Mouse (Mus musculus) stomach, postnatal 0 days (tissue): Measurements from ENCODE around the gene 9530077C05Rik. TPM values are rescaled to one million over a fixed set of nuclear protein-coding genes. Genes with fewer than 3 reads are reported as not detected.
A peak's percentile ranks its signal among the peaks of the same experiment; 100 is the strongest.

Source experiments
- ATAC-seq: fragments of 200-750 bp; cut with Nextera tagmentation; 2 replicates; pipeline ENCODE4 v1.8.0; 2017; ENCODE audit not compliant: low FRiP score, low TSS enrichment
- DNase-seq: peaks from one replicate; pipeline ENCODE4 v3.0.0-alpha.2; 2016; ENCODE audit warnings: low spot score
- H3K27ac ChIP-seq: fragments of 300-500 bp; sonication (generic); replicated peaks from 2 replicates; pipeline ENCODE4 v1.5.1; 2014; ENCODE audit warnings: mild to moderate bottlenecking, control low read depth
- H3K27me3 ChIP-seq: fragments of 300-500 bp; sonication (generic); 2 replicates; pipeline ENCODE4 v1.6.1; 2014; ENCODE audit warnings: low read length; ENCODE audit not compliant: control insufficient read depth, insufficient read depth
- H3K36me3 ChIP-seq: fragments of 300-500 bp; sonication (generic); 2 replicates; pipeline ENCODE4 v1.6.1; 2014; ENCODE audit warnings: low read length, mixed read lengths; ENCODE audit not compliant: control insufficient read depth, insufficient read depth
- H3K4me1 ChIP-seq: fragments of 300-500 bp; sonication (generic); replicated peaks from 2 replicates; pipeline ENCODE4 v1.6.1; 2014; ENCODE audit warnings: antibody characterized with exemption; ENCODE audit not compliant: control insufficient read depth, insufficient read depth
- H3K4me2 ChIP-seq: fragments of 300-500 bp; sonication (generic); replicated peaks from 2 replicates; pipeline ENCODE4 v1.6.1; 2014; ENCODE audit warnings: low read depth, mild to moderate bottlenecking, control low read depth, moderate library complexity
- H3K4me3 ChIP-seq: fragments of 300-500 bp; sonication (generic); 2 replicates; pipeline ENCODE4 v1.5.1; 2014; ENCODE audit warnings: low read depth, low read length, control low read depth
- H3K9ac ChIP-seq: fragments of 300-500 bp; sonication (generic); 2 replicates; pipeline ENCODE4 v1.6.1; 2014; ENCODE audit warnings: mild to moderate bottlenecking, low read length, control low read depth, mixed read lengths
- H3K9me3 ChIP-seq: fragments of 300-500 bp; sonication (generic); 2 replicates; pipeline ENCODE4 v1.6.1; 2016; ENCODE audit warnings: low read length; ENCODE audit not compliant: control insufficient read depth
- CTCF ChIP-seq: IDR thresholded peaks from 2 replicates; pipeline ENCODE4 v1.5.1; 2016; ENCODE audit warnings: antibody characterized with exemption, low read depth, mild to moderate bottlenecking, moderate library complexity
- EP300 ChIP-seq: optimal IDR thresholded peaks from 2 replicates; pipeline ENCODE3; 2016; ENCODE audit warnings: antibody characterized with exemption
- whole genome bisulfite sequencing: fragments of 180-500 bp; shearing (Covaris S2); extraction: QIAGEN DNeasy Blood & Tissue Kit; methylation state at CpG from one replicate; pipeline ENCODE4 v1.1.7; 2014; 5-methylcytosine and 5-hydroxymethylcytosine counted together
- polyA plus RNA-seq: library from polyadenylated mRNA; unstranded; fragments of >200 nt; fragmentation: Nextera tagmentation; extraction: Ambion mirVana; gene quantifications from 2 replicates; pipeline ENCODE4 v1.2.1, GENCODE M21; 2015

Gene 9530077C05Rik
- polyA plus RNA-seq, 1 experiment from 2014 or later = 2.8 TPM

DNA sequence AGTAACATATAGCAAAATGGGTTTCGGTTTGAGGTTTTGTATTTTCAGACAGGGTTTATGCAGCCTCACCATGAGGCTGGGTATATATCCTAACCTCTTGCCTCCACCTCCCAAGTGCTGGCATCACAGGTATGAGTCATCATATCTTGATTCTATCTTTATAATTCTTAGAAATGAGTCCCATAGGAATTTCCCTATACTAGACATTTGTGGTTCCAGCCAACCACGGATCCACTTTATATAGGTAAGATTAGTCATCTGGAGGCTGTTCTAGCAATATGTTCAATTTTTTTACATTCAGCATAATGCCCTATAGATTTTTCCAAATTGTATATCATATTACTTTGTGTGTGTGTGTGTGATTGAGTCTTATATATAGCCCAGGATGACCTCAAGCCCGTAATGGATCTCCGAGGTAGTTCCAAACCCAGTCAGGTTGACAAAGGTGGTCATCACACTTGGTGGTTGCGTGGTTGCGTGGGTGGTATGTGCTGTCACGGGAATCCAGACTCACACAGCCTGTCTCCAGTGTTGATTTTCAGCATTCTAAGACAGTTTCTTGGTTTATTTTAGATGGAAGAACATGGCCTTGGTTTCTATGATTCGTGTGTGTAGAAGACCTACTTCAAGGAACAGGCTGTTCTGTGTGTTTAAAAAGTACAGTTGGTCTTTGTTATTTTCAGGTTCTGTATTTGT is 72.7 kb downstream of the 9530077C05Rik start:
- H3K27me3 ChIP-seq = no peaks in the 10 kb centered on the region
- H3K9ac ChIP-seq = no peak overlapping the region

DNA sequence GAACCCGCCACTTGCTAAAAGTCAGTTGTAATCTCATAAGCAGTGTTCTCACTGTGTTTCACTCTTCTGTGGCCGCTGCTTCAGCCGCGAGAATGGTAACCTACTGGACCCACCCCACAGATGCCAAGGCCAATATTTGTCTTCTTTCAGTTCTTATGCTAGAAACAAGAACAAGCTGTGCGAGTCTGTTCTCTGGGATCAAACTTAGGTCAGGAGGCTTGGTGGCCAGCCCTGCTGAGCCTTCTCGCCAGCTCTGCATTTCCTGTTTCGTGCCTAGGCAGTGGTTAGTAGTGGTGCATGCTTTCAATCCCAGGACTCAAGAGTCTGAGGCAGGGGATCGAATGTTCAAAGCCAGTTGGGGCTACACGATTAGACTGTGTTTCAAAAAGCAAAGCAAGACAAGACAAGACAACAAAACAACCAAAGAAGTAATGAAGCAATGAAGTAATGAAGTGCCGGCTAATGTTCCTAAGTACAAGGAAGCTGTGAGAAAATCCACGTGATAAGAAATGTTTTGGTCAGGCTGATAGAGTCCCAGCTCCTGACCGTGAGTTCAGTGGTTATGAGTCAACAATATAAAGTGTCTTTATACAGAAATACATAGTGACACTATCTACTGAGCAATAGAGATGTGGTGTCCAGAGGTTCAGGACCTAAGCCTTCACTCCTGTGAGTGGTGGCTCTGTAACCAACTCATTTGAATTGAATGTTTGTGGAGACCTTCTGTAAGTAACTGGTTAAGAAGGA is 73.4 kb downstream of the 9530077C05Rik start:
- H3K27me3 ChIP-seq = no peaks in the 10 kb centered on the region
- no peak for TF ChIP-seq CTCF
- TF ChIP-seq EP300 = no peak
- no peaks in the 10 kb centered on the region for H3K9me3 ChIP-seq
- H3K27ac ChIP-seq = peak overlapping the region; percentile 78
- DNase-seq (peak; percentile 66), ATAC-seq (peak; percentile 94)
- no peak overlapping the region for H3K4me3 ChIP-seq
- H3K4me1 ChIP-seq = no peaks in the 10 kb centered on the region
- H3K4me2 ChIP-seq = no peak overlapping the region
- 60% methylated on average over 12 of the region's 12 CpGs for WGBS
- H3K9ac ChIP-seq = no peak overlapping the region
- H3K36me3 ChIP-seq = no peaks in the 10 kb centered on the region

More for the DNA sequence above, 72.7 kb downstream of the 9530077C05Rik start:
- no peak for TF ChIP-seq CTCF
- TF ChIP-seq EP300 = no peak
- Histone ChIP-seq H3K9me3 (no peaks in the 10 kb centered on the region), H3K4me2 (no peak overlapping the region), H3K36me3 (no peaks in the 10 kb centered on the region), H3K4me1 (no peaks in the 10 kb centered on the region), H3K27ac (peak overlapping the region; percentile 78; the same call in 1 of the 2 replicates), H3K4me3 (no peak overlapping the region)
- WGBS = 84% methylated on average over 8 of the region's 8 CpGs
- DNase-seq (no peak), ATAC-seq (peak; percentile 19; the same call in 1 of the 2 replicates)

- Histone ChIP-seq H3K36me3 (no peaks in the 10 kb centered on the region), H3K4me1 (no peaks in the 10 kb centered on the region), H3K9me3 (no peaks in the 10 kb centered on the region), H3K27me3 (no peaks in the 10 kb centered on the region), H3K9ac (no peak overlapping the region), H3K4me2 (no peak overlapping the region), H3K27ac (no peak overlapping the region), H3K4me3 (no peak overlapping the region)
- DNase-seq (no peak), ATAC-seq (no peak)
- 80% methylated on average over 7 of the region's 7 CpGs for WGBS
- TF ChIP-seq EP300 = no peak
- no peak for TF ChIP-seq CTCF
Observed at GRCm38 (mm10) chr9:22486211-22486610, 74.9 kb downstream of the 9530077C05Rik start.

DNA sequence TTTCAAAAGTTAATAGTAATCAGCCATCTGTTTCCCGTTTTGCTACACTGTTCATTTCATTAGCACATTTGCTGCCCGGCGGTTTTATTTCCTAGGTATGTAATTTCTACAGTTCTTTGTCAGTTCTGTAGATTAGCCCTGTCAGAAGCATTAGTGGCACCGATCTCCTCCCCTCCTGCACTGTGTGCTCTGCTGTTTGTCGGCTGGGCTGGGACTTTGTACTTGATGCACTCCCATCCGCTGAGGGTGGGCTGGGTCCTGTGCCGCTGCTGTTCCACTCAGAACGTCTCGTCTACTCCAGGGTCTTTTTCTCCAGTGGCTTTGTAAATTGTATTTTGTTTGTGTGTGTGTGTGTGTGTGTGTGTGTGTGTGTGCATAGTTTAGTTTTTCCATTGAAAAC is 77.7 kb downstream of the 9530077C05Rik start:
- Histone ChIP-seq H3K27me3 (no peaks in the 10 kb centered on the region), H3K36me3 (no peaks in the 10 kb centered on the region), H3K9me3 (no peaks in the 10 kb centered on the region), H3K9ac (no peak overlapping the region), H3K4me3 (no peak overlapping the region), H3K4me1 (no peaks in the 10 kb centered on the region), H3K4me2 (no peak overlapping the region), H3K27ac (no peak overlapping the region)
- DNase-seq (peak; percentile 26), ATAC-seq (no peak)
- 50% methylated on average over 9 of the region's 9 CpGs for WGBS
- TF ChIP-seq EP300 (no peak), CTCF (no peak)

Other genes with a start within 250 kb of the 9530077C05Rik start
- gene Zfp872, start 223.4 kb upstream of the 9530077C05Rik start, polyA plus RNA-seq = 0.47 and 0.61 TPM in 2 replicates
- 12.2 and 12.9 TPM in 2 replicates for gene Zfp809, start 185.8 kb upstream of the 9530077C05Rik start, polyA plus RNA-seq
- 1.2 and 1.4 TPM in 2 replicates for gene Zfp599, start 151.6 kb upstream of the 9530077C05Rik start, polyA plus RNA-seq
- 10.1 and 10.2 TPM in 2 replicates for gene Zfp810, start 103.9 kb upstream of the 9530077C05Rik start, polyA plus RNA-seq
- gene Anln, start 22.3 kb upstream of the 9530077C05Rik start, polyA plus RNA-seq = 13.3 and 15.7 TPM in 2 replicates
- not detected in 2 replicates for gene Gm17545, start 42.8 kb downstream of the 9530077C05Rik start, polyA plus RNA-seq
- gene Rp9, start 58.2 kb downstream of the 9530077C05Rik start, polyA plus RNA-seq = 62.1 and 65.0 TPM in 2 replicates
- 4.0 and 5.8 TPM in 2 replicates for gene Bbs9, start 64.2 kb downstream of the 9530077C05Rik start, polyA plus RNA-seq